Mouse (Mus musculus) kidney, postnatal 36 days (tissue): ENCODE data around the gene Olfr65.

Experiments used
- DNase-seq, 2 experiments: peaks; one replicate each; pipeline ENCODE4 v3.0.0; 2021 to 2022; ENCODE audit warnings: mixed read lengths in 2 of 2

Olfr65 gene

DNA sequence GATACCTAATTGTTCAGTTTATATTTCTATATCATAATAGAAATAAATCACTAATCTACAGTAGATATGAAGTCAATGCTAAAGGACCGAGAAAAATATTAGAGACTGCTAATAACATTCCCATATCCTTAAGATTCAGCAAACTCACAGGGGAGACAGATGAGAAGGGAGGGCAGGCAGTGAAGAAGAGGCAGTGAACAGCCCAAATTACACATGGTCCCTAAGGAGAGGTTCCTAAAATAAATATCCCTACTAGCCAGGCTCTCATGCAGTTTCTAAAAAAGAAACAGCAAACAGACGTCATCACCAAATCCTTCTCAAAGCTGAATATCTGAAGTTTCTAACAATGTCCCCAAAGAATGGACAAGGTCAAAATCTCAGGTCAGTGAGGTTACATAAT lies at the start of gene Olfr65:
Olfr65 (plus strand) TSS at position 301 of the 400 bp plus-strand sequence.
- no peak for DNase-seq

DNA sequence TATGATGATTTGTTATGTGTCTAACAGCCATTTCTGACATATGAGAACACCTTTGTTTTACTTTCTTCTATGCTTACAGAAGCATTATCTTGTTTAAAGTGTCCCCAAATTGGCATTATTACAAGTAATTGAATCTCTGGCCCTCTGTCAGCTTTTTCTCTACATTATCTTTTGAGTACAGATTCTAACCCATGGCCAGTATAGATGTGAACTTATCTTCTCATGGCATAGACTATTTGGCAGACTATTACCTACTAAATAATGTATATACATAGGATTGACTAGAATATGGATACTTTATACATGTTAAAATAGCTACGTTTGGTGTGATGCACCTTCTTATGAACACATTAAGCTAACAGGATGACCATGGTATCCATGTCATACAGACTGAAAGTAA lies 48.6 kb upstream of the Olfr65 start:
- no peak for DNase-seq

DNA sequence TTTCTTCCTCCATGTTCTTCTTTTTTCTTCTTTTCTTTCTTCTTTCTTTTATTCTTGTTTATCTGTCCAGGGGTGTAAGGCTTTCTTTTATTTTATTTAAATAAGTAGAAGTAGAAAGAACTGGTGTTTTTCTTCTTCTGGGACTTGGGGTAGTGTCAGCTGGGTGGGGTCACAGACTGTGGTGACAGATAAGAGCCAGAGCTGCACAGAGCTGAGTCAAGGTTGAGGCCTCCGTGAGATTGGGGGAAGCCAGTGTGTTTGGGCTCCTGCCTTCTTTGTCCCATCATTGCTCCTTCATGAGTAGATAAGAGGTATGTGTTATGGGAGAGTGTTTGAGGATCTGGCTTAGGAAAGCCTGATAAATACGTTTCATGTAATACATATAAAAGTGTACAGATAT lies 44.2 kb upstream of the Olfr65 start:
- DNase-seq, result no peak

DNA sequence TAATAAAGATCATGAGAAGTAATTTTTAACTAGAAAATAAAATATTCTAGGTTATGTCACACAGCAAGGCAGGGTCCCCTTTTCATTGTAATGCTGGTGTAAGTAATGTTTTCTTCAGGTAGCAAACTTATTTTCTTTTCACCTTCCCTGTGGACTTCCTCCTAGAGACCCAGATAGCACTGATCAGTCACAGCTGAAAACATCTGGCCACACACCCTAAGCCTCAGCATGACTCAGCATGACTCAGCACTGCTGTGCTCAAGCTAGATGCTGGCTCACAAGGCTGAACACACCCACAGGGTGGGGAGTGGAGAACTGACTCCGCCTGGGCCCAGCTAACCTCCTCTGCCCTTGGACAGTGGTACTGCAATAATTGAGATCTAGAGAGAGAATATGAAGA lies 42.4 kb upstream of the Olfr65 start:
- DNase-seq, result no peak

- no peak for DNase-seq
These were observed 41.8 kb upstream of the Olfr65 start for GRCm38 (mm10) chr7:103861531-103861930.

DNA sequence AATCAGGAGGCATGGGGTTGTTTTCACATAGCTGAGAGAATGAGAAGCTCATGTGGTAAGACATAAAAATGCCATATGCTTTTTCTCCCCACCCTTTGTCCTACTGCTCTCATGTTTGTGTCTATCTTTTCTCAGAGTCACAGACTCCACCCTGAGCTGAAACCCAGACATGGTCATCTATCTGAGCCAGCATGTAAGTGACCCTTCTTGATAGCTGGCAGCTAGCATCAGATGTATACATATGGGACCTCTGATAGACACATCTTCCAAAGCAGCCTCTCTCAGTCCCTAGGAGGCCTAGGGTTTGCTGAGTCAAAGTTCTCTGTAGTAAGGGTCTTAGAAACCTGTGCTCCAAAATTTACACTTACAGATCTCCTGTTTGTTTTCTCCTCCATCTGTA lies 37.6 kb upstream of the Olfr65 start:
- no peak for DNase-seq

GRCm38 (mm10) chr7:103870667-103871066 lies 32.6 kb upstream of the Olfr65 start:
- DNase-seq, result no peak

DNA sequence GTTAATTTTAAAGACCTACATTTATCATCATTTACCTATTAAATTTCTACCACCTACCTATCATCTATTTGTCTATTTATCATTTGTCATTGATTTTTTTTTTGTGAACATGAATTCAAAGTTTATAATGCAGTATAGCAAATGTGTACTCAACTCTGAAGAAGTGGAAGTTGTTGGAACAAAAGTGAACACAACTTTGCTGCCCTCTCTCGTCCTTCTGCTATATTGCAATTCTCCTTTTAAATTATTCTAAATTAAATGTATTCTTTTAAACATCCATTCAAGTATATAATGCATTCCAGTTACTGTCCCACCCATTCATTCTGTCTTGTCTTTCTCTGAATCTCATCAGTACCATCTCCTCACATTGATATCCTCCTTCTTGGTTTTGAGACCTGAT lies 30.2 kb upstream of the Olfr65 start:
- no peak for DNase-seq

GRCm38 (mm10) chr7:103874451-103874850 lies 28.8 kb upstream of the Olfr65 start:
- DNase-seq, result no peak

- no peak for DNase-seq
These were observed 26.2 kb upstream of the Olfr65 start for GRCm38 (mm10) chr7:103877093-103877492.

GRCm38 (mm10) chr7:103886152-103886551 lies 17.1 kb upstream of the Olfr65 start, which contains the start of gene Olfr66:
TSS of gene Olfr66 (minus strand) at chr7:103886252.
- no peak for DNase-seq

- no peak for DNase-seq
These were observed 8.9 kb upstream of the Olfr65 start, which contains the start of gene Olfr64 for GRCm38 (mm10) chr7:103894385-103894784. TSS of gene Olfr64 (minus strand) at chr7:103894485.

GRCm38 (mm10) chr7:103910047-103910446 lies 6.8 kb downstream of the Olfr65 start:
- no peak for DNase-seq

GRCm38 (mm10) chr7:103912969-103913511 lies 9.8 kb downstream of the Olfr65 start:
- no peak for DNase-seq

DNA sequence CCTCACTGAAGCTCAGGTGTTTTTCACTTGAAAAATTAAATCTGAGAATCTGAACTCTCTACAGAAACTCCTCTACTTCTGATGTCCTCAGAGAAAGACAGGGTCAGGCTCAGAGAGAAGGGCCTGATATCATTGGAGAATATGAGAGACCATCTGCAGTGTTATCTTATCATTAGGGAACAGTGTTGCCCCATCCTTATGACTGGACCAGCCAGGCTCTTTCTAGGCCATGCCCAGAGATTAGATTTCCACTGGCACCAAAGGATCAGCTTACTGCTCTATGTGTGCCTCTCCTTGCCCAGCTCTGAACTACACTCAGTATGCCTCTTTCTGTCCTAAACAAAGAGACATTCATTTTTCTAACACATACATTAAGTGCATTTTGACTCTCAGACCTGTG lies 12.1 kb downstream of the Olfr65 start:
- no peak for DNase-seq

DNA sequence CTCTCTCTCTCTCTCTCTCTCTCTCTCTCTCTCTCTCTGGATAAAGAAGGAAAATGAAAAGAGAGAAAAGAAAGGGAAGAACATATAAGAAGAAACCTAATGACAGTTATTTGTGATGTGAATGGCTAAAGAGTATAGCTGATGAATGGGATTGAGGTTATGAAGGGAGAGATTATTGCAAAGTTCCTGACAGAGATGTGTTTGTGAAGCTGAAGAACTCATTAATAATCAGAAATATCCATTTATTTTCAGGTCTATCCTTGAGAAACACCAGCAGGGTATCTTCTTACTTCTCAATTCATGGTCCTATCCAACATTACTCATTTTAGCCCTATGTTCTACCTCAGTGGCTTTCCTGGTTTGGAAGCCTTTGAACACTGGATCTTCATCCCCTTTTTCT lies 25.2 kb downstream of the Olfr65 start, which contains the start of gene Olfr631:
Olfr631 (plus strand) TSS at position 301 of the 400 bp plus-strand sequence.
- no peak for DNase-seq

DNA sequence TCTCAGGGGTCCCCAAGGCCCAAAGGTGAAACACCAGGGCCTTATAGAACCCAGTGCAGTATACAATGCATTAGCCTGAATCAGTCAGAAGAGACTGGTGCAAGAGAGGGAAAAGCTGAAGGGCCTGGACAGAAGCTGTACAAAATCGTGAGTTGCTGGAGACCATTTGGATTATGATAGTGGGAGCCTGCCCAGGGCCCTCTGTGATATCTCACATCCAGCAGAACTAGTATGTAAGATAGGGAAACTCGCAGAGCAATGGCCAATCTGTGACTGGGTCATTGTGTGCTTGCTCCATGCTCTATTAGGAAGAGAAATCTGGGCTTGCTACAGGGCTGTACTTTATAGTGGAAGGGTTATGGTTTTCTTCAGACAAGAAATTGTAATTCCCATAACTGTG lies 31.0 kb downstream of the Olfr65 start, which contains the start of gene Olfr632:
Olfr632 (plus strand) TSS at position 84 of the 400 bp plus-strand sequence.
- no peak for DNase-seq

DNA sequence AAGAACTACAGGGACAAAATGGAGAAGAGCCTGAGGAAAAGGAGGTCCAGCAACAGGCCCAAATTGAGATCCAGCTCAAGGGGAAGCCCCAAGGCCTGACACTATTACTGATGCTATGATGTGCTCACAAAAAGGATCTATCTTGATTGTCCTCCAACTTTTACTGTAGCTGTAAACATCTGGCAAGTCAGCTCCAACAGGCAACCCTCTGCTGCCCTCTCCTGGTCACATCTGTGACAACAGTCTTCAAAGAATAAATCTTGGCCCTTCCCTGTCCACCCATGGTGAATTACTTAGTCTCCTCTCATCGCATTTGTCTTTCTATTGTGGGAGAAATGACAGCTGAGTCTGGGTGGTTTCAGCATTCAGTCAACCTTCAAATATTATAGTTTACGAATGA lies 39.4 kb downstream of the Olfr65 start:
- DNase-seq, result peak; percentile 2 to 59

DNA sequence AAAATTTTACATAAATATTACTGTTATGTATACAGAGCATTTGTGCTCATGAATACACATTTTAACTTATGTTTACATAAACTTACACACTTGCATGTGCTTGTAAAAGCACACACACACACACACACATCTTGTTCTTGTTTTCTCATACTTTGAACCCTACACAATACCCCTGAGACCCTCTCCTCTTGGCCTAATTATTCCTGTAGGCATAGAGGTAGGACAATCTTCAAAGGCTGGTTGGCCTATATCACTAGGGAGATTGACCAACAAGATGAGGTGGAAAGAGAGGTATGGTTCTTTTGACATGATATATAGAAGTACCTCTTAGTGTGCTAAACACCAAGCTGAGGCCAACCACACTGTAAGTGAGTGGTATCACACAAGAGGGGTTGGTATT lies 40.9 kb downstream of the Olfr65 start, which contains the start of gene Olfr633:
Olfr633 (plus strand) TSS at position 301 of the 400 bp plus-strand sequence.
- no peak for DNase-seq
